Mouse (Mus musculus): Measurements from ENCODE around the gene Klhl21. TPM values are rescaled to one million over a fixed set of nuclear protein-coding genes. Genes with fewer than 3 reads are reported as not detected.
"Not testable (repeated sequence)": the region's sequence is repeated elsewhere in the genome, so short reads cannot be mapped to it uniquely, and the experiment has no call there.

The Klhl21 gene
- total RNA-seq, 1 experiment from 2014 or later: 8.8 TPM

DNA sequence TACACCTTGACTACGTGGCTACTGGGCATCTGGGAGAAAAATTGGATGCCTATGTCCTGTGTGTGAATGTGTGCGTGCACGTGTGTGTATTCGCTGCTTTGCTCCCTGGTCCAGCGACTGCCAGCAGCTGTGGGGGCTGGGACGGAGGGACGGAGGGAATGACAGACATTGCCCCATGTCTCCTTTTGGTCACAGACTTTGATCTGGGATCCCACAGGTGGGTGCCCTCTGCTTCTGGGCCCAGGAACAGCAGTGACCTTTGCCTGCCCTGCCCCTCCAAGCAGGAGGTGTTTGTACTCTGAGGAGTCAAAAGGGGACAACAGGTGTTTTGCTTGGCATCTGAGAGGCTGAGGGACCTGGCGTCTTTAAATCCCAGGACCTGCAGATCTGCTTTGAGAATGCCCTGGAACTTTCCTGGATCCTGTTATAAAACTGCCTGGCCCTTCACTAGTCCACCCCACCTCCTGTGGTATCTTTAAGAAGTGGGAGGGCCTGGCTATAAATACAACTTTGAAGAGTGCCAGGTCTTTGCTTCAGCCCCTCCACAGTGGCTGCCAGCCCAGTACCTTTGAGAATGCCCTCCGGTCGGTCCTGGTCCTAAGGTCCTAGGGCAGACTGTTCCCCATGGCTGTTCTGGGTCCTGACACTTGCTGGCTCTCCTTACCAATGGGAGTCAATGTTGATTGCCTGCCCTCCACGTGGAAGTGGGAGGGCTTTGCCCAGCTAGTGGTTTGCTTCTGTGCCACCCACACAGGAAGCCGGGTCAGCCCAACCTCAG is 4.6 kb downstream of the Klhl21 start:
- peak; percentile 43 for ATAC-seq (replicated peaks; ENCODE audit: low read depth, poor library complexity, severe bottlenecking)

GRCm38 (mm10) chr4:152019073-152019472 is 10.5 kb downstream of the Klhl21 start:
- ATAC-seq (replicated peaks; ENCODE audit: low read depth, poor library complexity, severe bottlenecking): no peak

GRCm38 (mm10) chr4:152020024-152020423 is 11.4 kb downstream of the Klhl21 start:
- ATAC-seq (replicated peaks; ENCODE audit: low read depth, poor library complexity, severe bottlenecking): no peak

DNA sequence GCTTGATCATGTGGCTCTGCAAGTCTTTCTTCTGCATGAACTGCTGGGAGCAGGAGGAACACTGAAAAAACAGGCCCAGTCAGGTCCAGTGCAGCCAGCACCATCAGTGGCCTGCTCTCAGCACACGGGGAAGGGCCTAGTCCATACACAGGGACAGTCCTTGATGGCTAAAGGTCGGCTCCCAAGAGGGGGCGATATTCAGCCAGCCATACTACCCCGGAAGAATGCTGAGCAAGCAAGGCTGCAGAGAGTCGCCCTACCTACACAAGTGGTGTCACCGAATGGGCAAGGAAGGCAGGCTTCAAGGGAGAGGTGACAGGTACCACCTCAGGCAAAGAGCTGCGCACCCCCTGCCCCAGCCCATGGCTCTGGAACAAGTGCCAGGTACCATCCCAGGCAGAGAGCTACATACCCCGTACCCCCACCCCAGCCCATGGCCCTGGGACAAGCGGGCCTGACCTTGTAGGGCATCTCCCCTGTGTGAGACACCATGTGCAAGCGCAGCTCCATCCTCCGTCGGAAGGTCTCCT is 13.0 kb downstream of the Klhl21 start:
- ATAC-seq (replicated peaks; ENCODE audit: low read depth, poor library complexity, severe bottlenecking): no peak

- ATAC-seq (replicated peaks; ENCODE audit: low read depth, poor library complexity, severe bottlenecking): no peak
Observed at GRCm38 (mm10) chr4:152022506-152022905, 13.9 kb downstream of the Klhl21 start.

DNA sequence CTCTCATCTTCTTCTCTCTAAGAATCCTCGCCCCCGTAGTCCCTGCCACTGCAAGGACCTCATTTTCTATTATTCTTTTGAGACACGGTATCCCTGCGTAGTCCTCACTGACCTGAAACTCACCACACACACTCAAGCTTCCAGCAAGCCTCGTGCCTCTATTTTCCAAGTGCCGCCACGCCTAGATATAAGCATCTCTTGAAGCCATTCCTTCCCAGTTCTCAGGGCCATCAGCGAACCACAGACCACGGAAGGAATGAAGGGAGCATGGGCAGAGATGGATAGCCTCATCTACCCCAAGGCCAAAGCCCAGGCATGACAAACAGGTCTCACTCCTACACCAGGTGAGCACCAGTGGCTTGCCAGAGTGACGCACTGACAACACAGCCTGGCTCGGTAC is 15.9 kb downstream of the Klhl21 start:
- no peak for ATAC-seq (replicated peaks; ENCODE audit: low read depth, poor library complexity, severe bottlenecking)

GRCm38 (mm10) chr4:152026751-152027508 is 18.3 kb downstream of the Klhl21 start:
- ATAC-seq (replicated peaks; ENCODE audit: low read depth, poor library complexity, severe bottlenecking): peak; percentile 11

DNA sequence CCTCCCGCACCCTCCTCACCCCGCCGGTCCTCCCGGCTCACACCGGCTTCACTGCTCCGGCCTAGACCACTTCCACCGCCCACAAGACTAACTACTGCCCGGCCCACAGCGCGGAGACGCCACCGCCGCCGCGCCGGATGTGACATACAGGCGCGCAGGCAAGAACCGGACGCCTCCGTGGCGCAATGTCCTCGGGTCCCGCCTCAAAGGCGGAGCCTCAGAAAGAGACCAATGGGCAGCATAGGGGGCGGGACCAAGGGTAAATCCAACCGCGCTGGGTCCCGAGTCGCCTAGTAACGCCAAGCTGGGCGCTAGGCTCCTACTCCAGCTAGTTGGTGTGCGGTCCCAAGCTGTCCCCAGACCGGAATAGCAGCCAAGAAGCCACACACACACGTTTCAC is 18.9 kb downstream of the Klhl21 start, which contains the start of gene Zbtb48:
TSS of gene Zbtb48 (minus strand) at position 148 of the 400 bp plus-strand sequence.
- peak; percentile 90 for ATAC-seq (replicated peaks; ENCODE audit: low read depth, poor library complexity, severe bottlenecking)

DNA sequence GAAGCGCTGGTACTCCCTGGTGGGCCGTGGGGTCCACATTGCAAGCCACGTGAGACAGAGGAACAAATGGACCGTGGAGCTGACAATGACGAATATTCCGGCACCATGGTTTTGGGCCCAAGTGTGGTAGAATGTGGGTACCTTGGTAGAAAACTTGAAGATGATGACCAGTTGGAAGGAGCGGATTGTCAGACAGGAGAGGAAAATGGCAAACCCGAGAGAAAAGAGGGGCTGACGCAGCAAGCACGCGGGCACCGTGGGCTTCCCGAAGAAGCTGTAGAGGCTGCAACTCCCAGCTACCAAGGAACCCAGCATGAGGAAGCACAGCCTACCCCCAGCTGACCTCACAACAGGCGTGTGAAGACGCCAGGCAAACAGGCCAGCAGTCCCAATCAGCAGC is 19.9 kb downstream of the Klhl21 start:
- no peak for ATAC-seq (replicated peaks; ENCODE audit: low read depth, poor library complexity, severe bottlenecking)

DNA sequence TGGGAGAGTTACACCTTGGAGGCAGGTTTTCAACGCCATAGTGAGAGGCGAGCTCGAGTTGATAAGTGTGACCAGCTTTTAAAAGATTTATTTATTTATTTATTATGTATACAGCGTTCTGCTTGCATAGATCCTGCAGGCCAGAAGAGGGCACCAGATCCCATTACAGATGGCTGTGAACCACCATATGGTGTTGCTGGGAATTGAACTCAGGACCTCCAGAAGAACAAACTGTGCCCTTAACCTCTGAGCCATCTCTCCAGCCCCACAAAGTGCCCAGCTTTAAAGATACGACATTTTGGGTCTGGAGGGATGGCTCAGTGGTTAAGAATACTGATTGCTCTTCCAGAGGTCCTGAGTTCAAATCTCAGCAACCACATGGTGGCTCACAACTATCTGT is 20.5 kb downstream of the Klhl21 start:
- ATAC-seq (replicated peaks; ENCODE audit: low read depth, poor library complexity, severe bottlenecking): no peak

- peak; percentile 34 for ATAC-seq (replicated peaks; ENCODE audit: low read depth, poor library complexity, severe bottlenecking)
Observed at GRCm38 (mm10) chr4:152029997-152030396, 21.4 kb downstream of the Klhl21 start.

DNA sequence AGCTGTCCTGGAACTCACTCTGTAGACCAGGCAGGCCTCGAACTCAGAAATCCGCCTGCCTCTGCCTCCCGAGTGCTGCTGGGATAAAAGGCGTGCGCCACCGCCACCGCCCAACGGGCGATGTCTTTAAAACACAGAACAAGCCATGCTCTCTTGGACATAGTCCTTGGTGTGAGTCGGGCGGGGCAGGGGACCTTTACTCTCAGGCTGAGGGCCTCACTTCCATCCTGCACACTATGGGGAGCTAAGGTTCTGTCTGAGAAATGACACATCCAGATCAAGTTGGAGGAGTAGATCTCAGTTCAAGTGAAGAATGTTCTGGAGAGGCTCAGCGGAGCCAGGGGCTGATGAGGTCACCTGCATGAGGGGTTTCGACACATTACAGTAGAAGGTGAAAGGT is 24.3 kb downstream of the Klhl21 start:
- ATAC-seq (replicated peaks; ENCODE audit: low read depth, poor library complexity, severe bottlenecking): no peak

DNA sequence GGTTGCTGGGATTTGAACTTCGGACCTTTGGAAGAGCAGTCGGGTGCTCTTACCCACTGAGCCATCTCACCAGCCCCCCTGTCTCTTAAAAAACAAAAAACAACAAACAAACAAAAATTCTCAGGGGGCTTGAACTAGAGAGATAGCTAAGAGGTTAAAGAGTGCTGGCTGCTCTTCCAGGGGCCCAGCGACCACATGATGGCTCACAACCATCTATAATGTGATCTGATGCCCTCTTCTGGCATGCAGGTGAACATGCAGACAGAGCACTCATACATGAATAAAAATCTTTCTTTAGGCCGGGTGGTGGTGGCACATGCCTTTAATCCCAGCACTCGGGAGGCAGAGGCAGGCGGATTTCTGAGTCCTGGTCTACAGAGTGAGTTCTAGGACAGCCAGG is 27.9 kb downstream of the Klhl21 start:
- not testable (repeated sequence) for ATAC-seq (replicated peaks; ENCODE audit: low read depth, poor library complexity, severe bottlenecking)

DNA sequence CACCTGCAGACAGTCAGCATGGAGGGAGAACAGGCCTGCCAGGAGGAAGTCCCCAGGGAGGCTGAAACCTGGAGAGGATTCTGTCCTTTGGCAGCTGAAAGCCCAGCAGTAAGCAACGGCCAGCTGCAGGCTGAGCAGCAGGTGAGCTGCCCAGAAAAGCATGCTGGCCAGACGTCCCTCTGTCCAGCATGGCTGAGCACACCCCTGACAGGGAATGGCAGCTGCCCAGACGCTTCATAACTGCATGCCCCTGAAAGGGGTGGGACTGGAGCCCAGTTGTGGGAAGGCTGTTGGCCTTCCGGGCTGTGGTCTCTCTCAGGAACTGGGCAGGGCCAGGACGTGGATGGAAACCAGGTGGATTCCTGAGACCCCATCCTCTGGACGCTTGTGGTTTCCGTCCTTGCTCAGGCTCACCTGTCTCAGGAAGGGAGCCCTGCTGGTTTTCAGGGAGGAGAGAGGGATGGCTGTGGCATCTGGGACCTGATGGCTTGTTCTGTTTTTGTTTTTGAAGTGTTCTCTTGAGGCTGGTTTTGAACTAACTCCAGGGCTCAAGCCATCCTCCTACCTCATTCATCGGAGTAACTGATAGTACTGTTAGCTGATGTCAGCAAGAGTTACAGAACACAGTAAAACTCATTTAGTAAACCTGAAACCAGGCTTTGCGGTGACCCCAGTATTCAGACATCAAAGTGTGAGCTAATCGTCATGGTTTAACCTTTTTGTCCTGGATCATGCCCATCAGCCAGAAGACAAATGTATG is 29.8 kb downstream of the Klhl21 start, which contains the start of gene Tas1r1:
TSS of gene Tas1r1 (minus strand) at position 344 of the 760 bp plus-strand sequence.
- ATAC-seq (replicated peaks; ENCODE audit: low read depth, poor library complexity, severe bottlenecking): peak; percentile 59

DNA sequence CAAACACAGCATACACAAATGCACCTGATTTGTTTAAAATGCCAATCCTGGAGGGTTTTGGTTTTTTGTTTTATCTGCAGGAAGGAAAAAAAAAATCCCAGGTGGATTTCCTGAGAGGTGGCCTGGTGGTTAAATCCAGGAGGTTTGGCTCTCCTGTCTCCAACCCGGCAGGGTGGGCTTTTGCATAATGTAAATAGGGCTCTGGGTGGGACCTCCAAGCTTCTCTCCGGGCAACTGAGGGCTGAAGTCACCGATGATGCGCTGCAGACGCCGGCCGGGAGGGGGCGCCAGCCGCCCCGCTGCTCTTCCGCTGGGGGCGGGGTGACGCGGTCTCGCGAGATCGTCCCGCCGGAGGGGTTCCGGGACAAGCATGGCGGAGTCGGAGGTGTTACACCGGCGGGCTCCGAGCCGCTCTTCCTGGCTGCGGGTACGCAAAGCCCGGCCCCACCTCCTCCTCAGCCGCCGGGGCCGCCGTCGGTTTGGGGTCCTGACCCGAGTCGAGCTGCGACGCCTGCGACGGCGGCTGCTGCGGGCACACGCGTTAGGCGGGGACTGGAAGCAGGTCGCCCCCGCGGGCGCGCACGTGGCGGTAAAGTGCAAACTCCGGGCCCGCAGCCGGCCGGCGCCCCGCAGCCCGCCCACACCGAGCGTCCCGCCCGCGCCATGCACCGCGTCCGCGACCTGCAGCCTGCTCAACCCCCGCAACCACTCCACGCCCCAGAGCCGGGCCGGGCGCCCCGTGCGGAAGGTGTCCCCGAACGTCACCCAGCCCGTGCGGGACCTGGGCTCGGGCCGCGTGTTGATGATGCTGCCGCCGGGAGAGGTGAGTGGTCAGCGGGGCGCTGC is 30.6 kb downstream of the Klhl21 start, which contains the start of gene Nol9:
TSS of gene Nol9 (plus strand) at position 337 of the 846 bp plus-strand sequence.
- peak; percentile 83 for ATAC-seq (replicated peaks; ENCODE audit: low read depth, poor library complexity, severe bottlenecking)

- no peak for ATAC-seq (replicated peaks; ENCODE audit: low read depth, poor library complexity, severe bottlenecking)
Observed at GRCm38 (mm10) chr4:152039831-152040310, 31.3 kb downstream of the Klhl21 start.

GRCm38 (mm10) chr4:152041924-152042641 is 33.5 kb downstream of the Klhl21 start:
- no peak for ATAC-seq (replicated peaks; ENCODE audit: low read depth, poor library complexity, severe bottlenecking)

DNA sequence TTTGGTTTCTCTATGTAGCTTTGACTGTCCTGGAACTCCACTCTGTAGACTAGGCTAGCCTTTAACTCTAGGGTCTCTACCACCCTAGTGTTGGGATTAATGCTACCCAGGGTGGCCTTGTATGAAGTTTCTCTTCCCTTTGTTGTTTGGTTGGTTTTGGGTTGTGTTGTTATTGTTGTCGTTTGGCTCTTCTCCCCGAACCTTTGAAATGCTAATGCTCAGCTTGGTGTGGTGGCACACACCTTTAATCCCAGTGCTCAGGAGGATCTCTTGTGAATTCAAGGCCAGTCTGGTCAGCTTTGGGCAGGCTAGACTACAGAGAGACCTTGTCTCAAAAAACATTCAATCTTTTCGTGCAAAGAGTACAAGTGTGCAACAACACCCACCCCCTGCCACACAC is 34.6 kb downstream of the Klhl21 start:
- no peak for ATAC-seq (replicated peaks; ENCODE audit: low read depth, poor library complexity, severe bottlenecking)
